Mouse (Mus musculus) testis, adult 2 months (tissue): ENCODE measurements around the gene Neurl1b. TPM values are rescaled to one million over a fixed set of nuclear protein-coding genes. Genes with fewer than 3 reads are reported as not detected.

Source experiments
- H3K27ac ChIP-seq: fragments of 200-500 bp; 2 replicates; pipeline ENCODE4 v1.5.1; 2012; ENCODE audit warnings: low read depth, low read length; ENCODE audit not compliant: control insufficient read depth, insufficient read depth
- H3K27me3 ChIP-seq: fragments of 200-500 bp; 2 replicates; pipeline ENCODE4 v1.6.1; 2012; ENCODE audit warnings: mild to moderate bottlenecking, low read length, moderate library complexity; ENCODE audit not compliant: control insufficient read depth, insufficient read depth
- H3K36me3 ChIP-seq: fragments of 200-500 bp; 2 replicates; pipeline ENCODE4 v1.6.1; 2012; ENCODE audit warnings: mild to moderate bottlenecking, low read length; ENCODE audit not compliant: control insufficient read depth, insufficient read depth
- H3K4me1 ChIP-seq: fragments of 200-500 bp; 2 replicates; pipeline ENCODE4 v1.6.1; 2012; ENCODE audit warnings: low read length; ENCODE audit not compliant: control insufficient read depth, insufficient read depth
- H3K4me3 ChIP-seq: fragments of 200-500 bp; 2 replicates; pipeline ENCODE4 v1.5.1; 2012; ENCODE audit warnings: low read depth, mild to moderate bottlenecking, low read length, moderate library complexity, mixed read lengths; ENCODE audit not compliant: control insufficient read depth
- CTCF ChIP-seq: fragments of 200-500 bp; IDR thresholded peaks from 2 replicates; pipeline ENCODE4 v1.5.1; 2012; ENCODE audit warnings: low read depth, mild to moderate bottlenecking, inconsistent platforms, low read length, moderate library complexity; ENCODE audit not compliant: control insufficient read depth, insufficient read depth, insufficient replicate concordance
- POLR2A ChIP-seq: fragments of 200-500 bp; IDR thresholded peaks from 2 replicates; pipeline ENCODE4 v1.6.1; 2012; ENCODE audit warnings: low read depth, mild to moderate bottlenecking, inconsistent platforms, low read length, moderate library complexity; ENCODE audit not compliant: control insufficient read depth
- polyA plus RNA-seq: library from polyadenylated mRNA; depleted of rRNA; stranded (reverse); fragments of >200 nt; gene quantifications from 2 replicates; pipeline ENCODE4 v1.2.3, GENCODE M21; 2012

Gene Neurl1b
- polyA plus RNA-seq, 1 experiment = 0.54 TPM

GRCm38 (mm10) chr17:26439001-26439400 lies 24.4 kb downstream of the Neurl1b start:
- Histone ChIP-seq H3K36me3 (no peaks in the 10 kb centered on the region), H3K4me1 (peaks cover 9% of the 10 kb centered on the region), H3K27me3 (no peaks in the 10 kb centered on the region), H3K27ac (no peak overlapping the region), H3K4me3 (peak overlapping the region; percentile 87)
- TF ChIP-seq CTCF = no peak
- no peak for TF ChIP-seq POLR2A

- TF ChIP-seq CTCF (no peak), POLR2A (no peak)
- Histone ChIP-seq H3K4me1 (peaks cover 9% of the 10 kb centered on the region), H3K27ac (no peak overlapping the region), H3K36me3 (no peaks in the 10 kb centered on the region), H3K4me3 (no peak overlapping the region), H3K27me3 (no peaks in the 10 kb centered on the region)
These were observed 26.4 kb downstream of the Neurl1b start for GRCm38 (mm10) chr17:26441024-26441423.

- no peaks in the 10 kb centered on the region for H3K27me3 ChIP-seq
- H3K27ac ChIP-seq = no peak overlapping the region
- H3K4me3 ChIP-seq = no peak overlapping the region
- H3K36me3 ChIP-seq = no peaks in the 10 kb centered on the region
- TF ChIP-seq POLR2A (no peak), CTCF (no peak)
- peaks cover 11% of the 10 kb centered on the region for H3K4me1 ChIP-seq
These were observed 27.6 kb downstream of the Neurl1b start for GRCm38 (mm10) chr17:26442197-26442596.

GRCm38 (mm10) chr17:26443865-26444264 lies 29.2 kb downstream of the Neurl1b start:
- TF ChIP-seq CTCF = no peak
- TF ChIP-seq POLR2A = no peak
- Histone ChIP-seq H3K4me3 (no peak overlapping the region), H3K27me3 (no peaks in the 10 kb centered on the region), H3K4me1 (peaks cover 5% of the 10 kb centered on the region), H3K27ac (no peak overlapping the region), H3K36me3 (no peaks in the 10 kb centered on the region)

- Histone ChIP-seq H3K27me3 (no peaks in the 10 kb centered on the region), H3K4me3 (no peak overlapping the region), H3K4me1 (peaks cover 2% of the 10 kb centered on the region; the same call in 1 of the 2 replicates), H3K27ac (no peak overlapping the region), H3K36me3 (no peaks in the 10 kb centered on the region)
- TF ChIP-seq CTCF (no peak), POLR2A (no peak)
These were observed 34.8 kb downstream of the Neurl1b start for GRCm38 (mm10) chr17:26449472-26449871.

GRCm38 (mm10) chr17:26451651-26452295 lies 37.1 kb downstream of the Neurl1b start:
- Histone ChIP-seq H3K4me1 (peaks cover under 1% of the 10 kb centered on the region; the same call in 1 of the 2 replicates), H3K27me3 (no peaks in the 10 kb centered on the region), H3K36me3 (no peaks in the 10 kb centered on the region), H3K27ac (no peak overlapping the region), H3K4me3 (no peak overlapping the region)
- no peak for TF ChIP-seq POLR2A
- peak; percentile 42; the same call in 1 of the 2 replicates for TF ChIP-seq CTCF

- Histone ChIP-seq H3K36me3 (no peaks in the 10 kb centered on the region), H3K27ac (no peak overlapping the region), H3K4me1 (no peaks in the 10 kb centered on the region), H3K27me3 (no peaks in the 10 kb centered on the region), H3K4me3 (no peak overlapping the region)
- TF ChIP-seq POLR2A (no peak), CTCF (peak; percentile 10; the same call in 1 of the 2 replicates)
These were observed 37.8 kb downstream of the Neurl1b start for GRCm38 (mm10) chr17:26452371-26452972.
